Mouse (Mus musculus) gonadal fat pad, adult 2 months (tissue): ENCODE data around the gene Fut11. TPM values are rescaled to one million over a fixed set of nuclear protein-coding genes. Genes with fewer than 3 reads are reported as not detected.

ENCODE experiments used
- DNase-seq: peaks from one replicate; pipeline ENCODE4 v3.0.0-alpha.2; 2012; ENCODE audit warnings: low read depth
- polyA plus RNA-seq: library from polyadenylated mRNA; depleted of rRNA; stranded (reverse); fragments of >200 nt; gene quantifications from 2 replicates; pipeline ENCODE4 v1.2.3, GENCODE M21; 2012; rRNA removed

The Fut11 gene
- 13.0 and 15.5 TPM in 2 replicates for polyA plus RNA-seq

GRCm38 (mm10) chr14:20694884-20695760, at the start of gene Fut11:
TSS of gene Fut11 (plus strand) at chr14:20694968.
- no peak for DNase-seq

- no peak for DNase-seq
Measured at GRCm38 (mm10) chr14:20645547-20645946, 49.2 kb upstream of the Fut11 start.

- no peak for DNase-seq
Measured at GRCm38 (mm10) chr14:20646381-20646780, 48.4 kb upstream of the Fut11 start.

GRCm38 (mm10) chr14:20651000-20651399, 43.8 kb upstream of the Fut11 start:
- no peak for DNase-seq

- no peak for DNase-seq
Measured at GRCm38 (mm10) chr14:20651722-20652256, 43.0 kb upstream of the Fut11 start.

- DNase-seq = no peak
Measured at GRCm38 (mm10) chr14:20654690-20655421, 39.9 kb upstream of the Fut11 start.

- DNase-seq = no peak
Measured at GRCm38 (mm10) chr14:20655731-20656130, 39.0 kb upstream of the Fut11 start.

- no peak for DNase-seq
Measured at GRCm38 (mm10) chr14:20656361-20656760, 38.4 kb upstream of the Fut11 start, which contains the start of gene Myoz1. TSS of gene Myoz1 (minus strand) at chr14:20656540.

- no peak for DNase-seq
Measured at GRCm38 (mm10) chr14:20658326-20658725, 36.4 kb upstream of the Fut11 start.

- no peak for DNase-seq
Measured at GRCm38 (mm10) chr14:20658902-20659301, 35.9 kb upstream of the Fut11 start.

- DNase-seq = no peak
Measured at GRCm38 (mm10) chr14:20659687-20660086, 35.1 kb upstream of the Fut11 start.

- DNase-seq = no peak
Measured at GRCm38 (mm10) chr14:20660827-20661660, 33.7 kb upstream of the Fut11 start.

GRCm38 (mm10) chr14:20661661-20662331, 33.0 kb upstream of the Fut11 start:
- no peak for DNase-seq

GRCm38 (mm10) chr14:20662740-20663139, 32.0 kb upstream of the Fut11 start:
- DNase-seq = no peak

- no peak for DNase-seq
Measured at GRCm38 (mm10) chr14:20663601-20664000, 31.2 kb upstream of the Fut11 start.

GRCm38 (mm10) chr14:20664436-20664835, 30.3 kb upstream of the Fut11 start:
- DNase-seq = no peak

GRCm38 (mm10) chr14:20667469-20667868, 27.3 kb upstream of the Fut11 start:
- DNase-seq = no peak

- no peak for DNase-seq
Measured at GRCm38 (mm10) chr14:20668154-20668810, 26.5 kb upstream of the Fut11 start, which contains the start of gene Synpo2l. TSS of gene Synpo2l (minus strand) at chr14:20668354.

GRCm38 (mm10) chr14:20672990-20673389, 21.8 kb upstream of the Fut11 start:
- no peak for DNase-seq

GRCm38 (mm10) chr14:20673735-20674063, 21.1 kb upstream of the Fut11 start:
- DNase-seq = no peak
